Mouse (Mus musculus) cortical plate, adult 2 months (tissue): Measurements from ENCODE around the gene Lclat1.

Source experiments
- CTCF ChIP-seq: fragments of 200-500 bp; IDR thresholded peaks from 2 replicates; pipeline ENCODE4 v1.5.1; 2011; ENCODE audit warnings: mild to moderate bottlenecking, control low read depth, low read length; ENCODE audit not compliant: insufficient read depth; ENCODE audit errors: extremely low read depth
- POLR2A ChIP-seq: fragments of 200-500 bp; IDR thresholded peaks from 2 replicates; pipeline ENCODE4 v1.6.1; 2011; ENCODE audit warnings: mild to moderate bottlenecking, low read length, control low read depth; ENCODE audit not compliant: insufficient read depth; ENCODE audit errors: extremely low read depth

GRCm38 (mm10) chr17:73277770-73278169 lies 170.0 kb downstream of the Lclat1 start:
- TF ChIP-seq POLR2A (no peak), CTCF (no peak)
